Mouse (Mus musculus) kidney, adult 2 months (tissue): ENCODE results near the gene Bahd1. TPM values are rescaled to one million over a fixed set of nuclear protein-coding genes. Genes with fewer than 3 reads are reported as not detected.

ENCODE experiments used
- DNase-seq: peaks from one replicate; pipeline ENCODE4 v3.0.0; 2021
- H3K27ac ChIP-seq: fragments of 200-500 bp; 2 replicates; pipeline ENCODE4 v1.5.1; 2012; ENCODE audit warnings: low read depth, low read length, control low read depth, inconsistent platforms; ENCODE audit not compliant: insufficient read depth
- H3K27me3 ChIP-seq: fragments of 200-500 bp; replicated peaks from 2 replicates; pipeline ENCODE4 v1.6.1; 2012; ENCODE audit warnings: mild to moderate bottlenecking, moderate library complexity, low read length, inconsistent platforms; ENCODE audit not compliant: control insufficient read depth, insufficient read depth
- H3K36me3 ChIP-seq: fragments of 200-500 bp; 2 replicates; pipeline ENCODE4 v1.6.1; 2012; ENCODE audit warnings: mild to moderate bottlenecking, moderate library complexity, low read length, inconsistent platforms; ENCODE audit not compliant: control insufficient read depth, insufficient read depth
- H3K4me1 ChIP-seq: fragments of 200-500 bp; 2 replicates; pipeline ENCODE4 v1.6.1; 2011; ENCODE audit warnings: low read length; ENCODE audit not compliant: control insufficient read depth, insufficient read depth
- H3K4me3 ChIP-seq: fragments of 200-500 bp; 2 replicates; pipeline ENCODE4 v1.5.1; 2011; ENCODE audit warnings: mild to moderate bottlenecking, low read depth, low read length, control low read depth; ENCODE audit not compliant: insufficient read depth
- CTCF ChIP-seq: fragments of 200-500 bp; conservative IDR thresholded peaks from 2 replicates; pipeline ENCODE4 v1.5.1; 2011; ENCODE audit warnings: low read depth, mild to moderate bottlenecking, control low read depth, low read length, moderate library complexity, mixed read lengths; ENCODE audit not compliant: insufficient read depth, insufficient read length
- POLR2A ChIP-seq: fragments of 200-500 bp; IDR thresholded peaks from one replicate; pipeline ENCODE4 v1.6.1; 2011; ENCODE audit warnings: low read depth, low read length, control low read depth
- WGBS: fragments of 180-500 bp; shearing (Covaris S2); methylation state at CpG from one replicate; pipeline ENCODE4 v1.1.7; 2018; 5-methylcytosine and 5-hydroxymethylcytosine counted together
- polyA plus RNA-seq: library from polyadenylated mRNA; depleted of rRNA; stranded (reverse); fragments of >200 nt; gene quantifications from 2 replicates; pipeline ENCODE4 v1.2.3, GENCODE M21; 2012

Bahd1 gene
- polyA plus RNA-seq, 1 experiment = 17.5 TPM

- no peak overlapping the region for H3K4me3 ChIP-seq
- H3K27me3 ChIP-seq = no peaks in the 10 kb centered on the region
- no peaks in the 10 kb centered on the region for H3K36me3 ChIP-seq
- no peaks in the 10 kb centered on the region; the same call in 1 of the 2 replicates for H3K4me1 ChIP-seq
- DNase-seq = no peak
- TF ChIP-seq POLR2A (no peak), CTCF (no peak)
- WGBS = 30% methylated on average over 14 of the region's 14 CpGs
- H3K27ac ChIP-seq = no peak overlapping the region
Observed at GRCm38 (mm10) chr2:118887845-118888548, 12.2 kb upstream of the Bahd1 start.

- Histone ChIP-seq H3K4me3 (no peak overlapping the region), H3K27me3 (no peaks in the 10 kb centered on the region), H3K27ac (no peak overlapping the region), H3K36me3 (no peaks in the 10 kb centered on the region), H3K4me1 (no peaks in the 10 kb centered on the region; the same call in 1 of the 2 replicates)
- DNase-seq = no peak
- WGBS = 82% methylated on average over 4 of the region's 4 CpGs
- TF ChIP-seq CTCF (no peak), POLR2A (no peak)
Observed at GRCm38 (mm10) chr2:118891173-118891572, 9.0 kb upstream of the Bahd1 start.

GRCm38 (mm10) chr2:118895990-118896913, 3.9 kb upstream of the Bahd1 start:
- Histone ChIP-seq H3K27me3 (no peaks in the 10 kb centered on the region), H3K36me3 (no peaks in the 10 kb centered on the region), H3K27ac (no peak overlapping the region), H3K4me3 (peak overlapping the region; percentile 27), H3K4me1 (no peaks in the 10 kb centered on the region)
- WGBS = 4% methylated on average over 38 of the region's 38 CpGs
- peak; percentile 53 for DNase-seq
- TF ChIP-seq POLR2A (no peak), CTCF (no peak)

DNA sequence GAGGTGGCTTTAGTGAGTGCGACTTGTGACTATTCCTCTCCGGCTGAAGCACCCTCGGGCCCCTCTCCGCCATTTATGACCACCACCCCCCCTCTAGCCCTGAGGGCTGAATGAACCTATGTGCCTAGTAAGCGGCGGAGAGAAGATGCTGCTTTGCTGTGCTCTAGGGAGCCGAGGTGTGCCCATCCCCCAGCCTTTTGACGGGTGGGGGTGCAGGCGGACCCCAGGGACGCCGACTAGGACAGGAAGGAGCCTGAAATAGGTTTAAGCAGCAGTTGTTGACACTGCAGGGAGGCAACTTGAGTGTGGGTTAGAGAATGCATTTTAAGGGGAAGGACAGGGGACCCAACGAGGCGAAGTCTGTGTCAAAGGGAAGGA, 3.3 kb upstream of the Bahd1 start:
- no peak for DNase-seq
- no peak overlapping the region for H3K27ac ChIP-seq
- TF ChIP-seq CTCF = no peak
- TF ChIP-seq POLR2A = no peak
- H3K27me3 ChIP-seq = no peaks in the 10 kb centered on the region
- peak overlapping the region; percentile 27 for H3K4me3 ChIP-seq
- no peaks in the 10 kb centered on the region for H3K36me3 ChIP-seq
- H3K4me1 ChIP-seq = no peaks in the 10 kb centered on the region
- WGBS = 4% methylated on average over 13 of the region's 13 CpGs

- DNase-seq = no peak
- 17% methylated on average over 7 of the region's 7 CpGs for WGBS
- Histone ChIP-seq H3K4me3 (no peak overlapping the region), H3K27me3 (no peaks in the 10 kb centered on the region), H3K27ac (no peak overlapping the region), H3K36me3 (no peaks in the 10 kb centered on the region), H3K4me1 (no peaks in the 10 kb centered on the region)
- TF ChIP-seq CTCF = no peak
- TF ChIP-seq POLR2A = no peak
Observed at GRCm38 (mm10) chr2:118897392-118897791, 2.8 kb upstream of the Bahd1 start.

GRCm38 (mm10) chr2:118897808-118898207, 2.4 kb upstream of the Bahd1 start:
- DNase-seq = no peak
- no peak overlapping the region for H3K27ac ChIP-seq
- 15% methylated on average over 11 of the region's 11 CpGs for WGBS
- no peak for TF ChIP-seq CTCF
- TF ChIP-seq POLR2A = no peak
- no peaks in the 10 kb centered on the region for H3K36me3 ChIP-seq
- H3K27me3 ChIP-seq = no peaks in the 10 kb centered on the region
- H3K4me3 ChIP-seq = no peak overlapping the region
- no peaks in the 10 kb centered on the region for H3K4me1 ChIP-seq

- no peaks in the 10 kb centered on the region for H3K27me3 ChIP-seq
- H3K4me3 ChIP-seq = no peak overlapping the region
- TF ChIP-seq POLR2A = no peak
- no peak for TF ChIP-seq CTCF
- H3K27ac ChIP-seq = no peak overlapping the region
- H3K36me3 ChIP-seq = no peaks in the 10 kb centered on the region
- no peak for DNase-seq
- peaks cover 8% of the 10 kb centered on the region; the same call in 1 of the 2 replicates for H3K4me1 ChIP-seq
- 38% methylated on average over 4 of the region's 4 CpGs for WGBS
Observed at GRCm38 (mm10) chr2:118898771-118899170, 1.4 kb upstream of the Bahd1 start.
